Mouse (Mus musculus): ENCODE measurements around the gene Foxn2.
A peak's percentile ranks its signal among the peaks of the same experiment; 100 is the strongest.

Gene Foxn2

GRCm38 (mm10) chr17:88493551-88493950 lies 53.0 kb downstream of the Foxn2 start:
- no peak for DNase-seq (ENCODE audit: low spot score)

GRCm38 (mm10) chr17:88494121-88494771 lies 53.7 kb downstream of the Foxn2 start:
- DNase-seq (ENCODE audit: low spot score) = peak; percentile 28

GRCm38 (mm10) chr17:88494772-88495132 lies 54.2 kb downstream of the Foxn2 start:
- no peak for DNase-seq (ENCODE audit: low spot score)

GRCm38 (mm10) chr17:88498090-88498682 lies 57.7 kb downstream of the Foxn2 start:
- DNase-seq (ENCODE audit: low spot score) = no peak

- DNase-seq (ENCODE audit: low spot score) = no peak
Measured at GRCm38 (mm10) chr17:88504056-88504455, 63.5 kb downstream of the Foxn2 start.

- DNase-seq (ENCODE audit: low spot score) = no peak
Measured at GRCm38 (mm10) chr17:88505275-88505723, 64.8 kb downstream of the Foxn2 start.

GRCm38 (mm10) chr17:88505941-88506340 lies 65.4 kb downstream of the Foxn2 start:
- DNase-seq (ENCODE audit: low spot score) = no peak

GRCm38 (mm10) chr17:88507376-88507775 lies 66.9 kb downstream of the Foxn2 start:
- DNase-seq (ENCODE audit: low spot score) = no peak

GRCm38 (mm10) chr17:88508846-88509508 lies 68.5 kb downstream of the Foxn2 start:
- no peak for DNase-seq (ENCODE audit: low spot score)

GRCm38 (mm10) chr17:88509999-88510398 lies 69.5 kb downstream of the Foxn2 start:
- DNase-seq (ENCODE audit: low spot score) = no peak

- no peak for DNase-seq (ENCODE audit: low spot score)
Measured at GRCm38 (mm10) chr17:88511095-88511551, 70.6 kb downstream of the Foxn2 start.

GRCm38 (mm10) chr17:88516477-88516876 lies 76.0 kb downstream of the Foxn2 start:
- no peak for DNase-seq (ENCODE audit: low spot score)

- DNase-seq (ENCODE audit: low spot score) = peak; percentile 46
Measured at GRCm38 (mm10) chr17:88527781-88528180, 87.3 kb downstream of the Foxn2 start.

- peak; percentile 96 for DNase-seq (ENCODE audit: low spot score)
Measured at GRCm38 (mm10) chr17:88529519-88530235, 89.2 kb downstream of the Foxn2 start, which contains the start of gene Ppp1r21. Gene Ppp1r21 (plus strand): TSS chr17:88530118.

GRCm38 (mm10) chr17:88530236-88530619 lies 89.7 kb downstream of the Foxn2 start:
- DNase-seq (ENCODE audit: low spot score) = no peak

- DNase-seq (ENCODE audit: low spot score) = no peak
Measured at GRCm38 (mm10) chr17:88530667-88531066, 90.2 kb downstream of the Foxn2 start.

GRCm38 (mm10) chr17:88531176-88531575 lies 90.7 kb downstream of the Foxn2 start:
- no peak for DNase-seq (ENCODE audit: low spot score)

- no peak for DNase-seq (ENCODE audit: low spot score)
Measured at GRCm38 (mm10) chr17:88537842-88538430, 97.4 kb downstream of the Foxn2 start.
